Mouse (Mus musculus): ENCODE data around the gene Pdpr.

DNA sequence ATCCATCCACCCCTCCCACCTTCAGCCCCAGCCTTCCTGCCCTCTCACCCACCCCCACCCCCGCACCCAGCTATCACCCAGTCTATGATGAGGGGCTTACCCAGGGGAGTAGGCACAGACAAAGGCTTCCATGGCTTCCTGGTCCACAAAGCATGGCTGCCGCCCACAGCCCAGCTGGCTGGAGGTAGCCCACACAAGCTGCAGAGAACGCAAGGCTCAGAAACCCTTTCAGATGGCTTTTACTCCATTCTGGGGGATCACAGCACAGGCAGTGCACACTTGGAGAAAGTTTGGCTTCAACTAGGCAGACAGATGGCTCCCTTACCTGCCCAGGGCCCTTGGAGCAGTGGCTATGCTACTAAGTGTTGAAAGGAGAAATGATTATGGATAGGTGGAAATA is 18.5 kb upstream of the Pdpr start:
- TF ChIP-seq CTCF (IDR thresholded peaks at IDR 0.05; ENCODE audit: low read depth, low read length) (no peak), POLR2A (IDR thresholded peaks at IDR 0.05; ENCODE audit: extremely low read depth, insufficient read depth, low read length) (no peak)

Measured in liver, adult 2 months (tissue).